Mouse (Mus musculus): ENCODE results near the gene Aak1. TPM values are rescaled to one million over a fixed set of nuclear protein-coding genes. Genes with fewer than 3 reads are reported as not detected.

The Aak1 gene
- 9.1 and 13.7 TPM in 2 replicates for polyA plus RNA-seq (2015; fragmentation: Nextera tagmentation; extraction: Ambion mirVana)

GRCm38 (mm10) chr6:86848915-86849644 lies at the start of gene Aak1:
TSS of gene Aak1 (plus strand) at chr6:86849517.
- H3K9ac ChIP-seq (ENCODE audit: low read length) = peak within 1 kb of the TSS; percentile 94
- no peaks in the 10 kb centered on the region for H3K36me3 ChIP-seq (ENCODE audit: control insufficient read depth, insufficient read depth, low read length)
- peaks cover 26% of the 10 kb centered on the region for H3K4me1 ChIP-seq (ENCODE audit: control insufficient read depth, insufficient read depth, low read length)
- ATAC-seq (ENCODE audit: insufficient read depth, low FRiP score) = peak; percentile 93
- no peaks in the 10 kb centered on the region for H3K9me3 ChIP-seq (replicated peaks; ENCODE audit: control insufficient read depth, low read length)
- no peaks in the 10 kb centered on the region for H3K27me3 ChIP-seq (ENCODE audit: control insufficient read depth, insufficient read depth, low read length)
- WGBS = under 1% methylated on average over 60 of the region's 60 CpGs
- peak within 1 kb of the TSS; percentile 99 for H3K27ac ChIP-seq (ENCODE audit: low read length)
- peak within 1 kb of the TSS; percentile 93 for H3K4me2 ChIP-seq (ENCODE audit: low read depth, low read length)
- peak within 1 kb of the TSS; percentile 80 for H3K4me3 ChIP-seq (replicated peaks; ENCODE audit: low read length)

- Histone ChIP-seq H3K27ac (ENCODE audit: low read length) (no peak overlapping the region), H3K4me3 (replicated peaks; ENCODE audit: low read length) (no peak overlapping the region), H3K27me3 (ENCODE audit: control insufficient read depth, insufficient read depth, low read length) (no peaks in the 10 kb centered on the region), H3K36me3 (ENCODE audit: control insufficient read depth, insufficient read depth, low read length) (no peaks in the 10 kb centered on the region), H3K4me2 (ENCODE audit: low read depth, low read length) (no peak overlapping the region), H3K9me3 (replicated peaks; ENCODE audit: control insufficient read depth, low read length) (no peaks in the 10 kb centered on the region), H3K9ac (ENCODE audit: low read length) (no peak overlapping the region), H3K4me1 (ENCODE audit: control insufficient read depth, insufficient read depth, low read length) (no peaks in the 10 kb centered on the region)
- no peak for ATAC-seq (ENCODE audit: insufficient read depth, low FRiP score)
- 90% methylated on average over 3 of the region's 3 CpGs for WGBS
These were observed 48.9 kb upstream of the Aak1 start for GRCm38 (mm10) chr6:86800467-86800866.

- WGBS = 33% methylated on average over 11 of the region's 11 CpGs
These were observed 47.9 kb upstream of the Aak1 start for GRCm38 (mm10) chr6:86801431-86801830.

GRCm38 (mm10) chr6:86804646-86805045 lies 44.7 kb upstream of the Aak1 start:
- 62% methylated on average over 3 of the region's 3 CpGs for WGBS
- ATAC-seq (ENCODE audit: insufficient read depth, low FRiP score) = no peak
- Histone ChIP-seq H3K27me3 (ENCODE audit: control insufficient read depth, insufficient read depth, low read length) (no peaks in the 10 kb centered on the region), H3K4me3 (replicated peaks; ENCODE audit: low read length) (no peak overlapping the region), H3K9me3 (replicated peaks; ENCODE audit: control insufficient read depth, low read length) (no peaks in the 10 kb centered on the region), H3K36me3 (ENCODE audit: control insufficient read depth, insufficient read depth, low read length) (no peaks in the 10 kb centered on the region), H3K27ac (ENCODE audit: low read length) (no peak overlapping the region), H3K4me2 (ENCODE audit: low read depth, low read length) (no peak overlapping the region), H3K4me1 (ENCODE audit: control insufficient read depth, insufficient read depth, low read length) (no peaks in the 10 kb centered on the region), H3K9ac (ENCODE audit: low read length) (no peak overlapping the region)

More at GRCm38 (mm10) chr6:86801431-86801830, 47.9 kb upstream of the Aak1 start:
- H3K4me2 ChIP-seq (ENCODE audit: low read depth, low read length) = no peak overlapping the region
- no peaks in the 10 kb centered on the region for H3K4me1 ChIP-seq (ENCODE audit: control insufficient read depth, insufficient read depth, low read length)
- H3K4me3 ChIP-seq (replicated peaks; ENCODE audit: low read length) = no peak overlapping the region
- H3K36me3 ChIP-seq (ENCODE audit: control insufficient read depth, insufficient read depth, low read length) = no peaks in the 10 kb centered on the region
- H3K9ac ChIP-seq (ENCODE audit: low read length) = no peak overlapping the region
- H3K27me3 ChIP-seq (ENCODE audit: control insufficient read depth, insufficient read depth, low read length) = no peaks in the 10 kb centered on the region
- H3K9me3 ChIP-seq (replicated peaks; ENCODE audit: control insufficient read depth, low read length) = no peaks in the 10 kb centered on the region
- no peak for ATAC-seq (ENCODE audit: insufficient read depth, low FRiP score)
- no peak overlapping the region for H3K27ac ChIP-seq (ENCODE audit: low read length)

GRCm38 (mm10) chr6:86806455-86807086 lies 42.7 kb upstream of the Aak1 start:
- H3K4me2 ChIP-seq (ENCODE audit: low read depth, low read length) = no peak overlapping the region
- no peak overlapping the region for H3K27ac ChIP-seq (ENCODE audit: low read length)
- H3K36me3 ChIP-seq (ENCODE audit: control insufficient read depth, insufficient read depth, low read length) = no peaks in the 10 kb centered on the region
- no peaks in the 10 kb centered on the region for H3K4me1 ChIP-seq (ENCODE audit: control insufficient read depth, insufficient read depth, low read length)
- 1% methylated on average over 5 of the region's 5 CpGs for WGBS
- no peak; the same call in 1 of the 2 replicates for ATAC-seq (ENCODE audit: insufficient read depth, low FRiP score)
- H3K4me3 ChIP-seq (replicated peaks; ENCODE audit: low read length) = no peak overlapping the region
- no peak overlapping the region for H3K9ac ChIP-seq (ENCODE audit: low read length)
- H3K9me3 ChIP-seq (replicated peaks; ENCODE audit: control insufficient read depth, low read length) = no peaks in the 10 kb centered on the region
- no peaks in the 10 kb centered on the region for H3K27me3 ChIP-seq (ENCODE audit: control insufficient read depth, insufficient read depth, low read length)

GRCm38 (mm10) chr6:86812919-86813318 lies 36.4 kb upstream of the Aak1 start:
- ATAC-seq (ENCODE audit: insufficient read depth, low FRiP score) = no peak
- H3K36me3 ChIP-seq (ENCODE audit: control insufficient read depth, insufficient read depth, low read length) = no peaks in the 10 kb centered on the region
- no peak overlapping the region for H3K4me3 ChIP-seq (replicated peaks; ENCODE audit: low read length)
- 44% methylated on average over 4 of the region's 4 CpGs for WGBS
- H3K4me1 ChIP-seq (ENCODE audit: control insufficient read depth, insufficient read depth, low read length) = peaks cover 6% of the 10 kb centered on the region; the same call in 1 of the 2 replicates
- H3K27ac ChIP-seq (ENCODE audit: low read length) = no peak overlapping the region
- H3K4me2 ChIP-seq (ENCODE audit: low read depth, low read length) = no peak overlapping the region
- H3K9me3 ChIP-seq (replicated peaks; ENCODE audit: control insufficient read depth, low read length) = no peaks in the 10 kb centered on the region
- no peak overlapping the region for H3K9ac ChIP-seq (ENCODE audit: low read length)
- no peaks in the 10 kb centered on the region for H3K27me3 ChIP-seq (ENCODE audit: control insufficient read depth, insufficient read depth, low read length)

GRCm38 (mm10) chr6:86813341-86813740 lies 36.0 kb upstream of the Aak1 start:
- no peak overlapping the region for H3K27ac ChIP-seq (ENCODE audit: low read length)
- 19% methylated on average over 3 of the region's 3 CpGs for WGBS
- H3K4me3 ChIP-seq (replicated peaks; ENCODE audit: low read length) = no peak overlapping the region
- H3K9me3 ChIP-seq (replicated peaks; ENCODE audit: control insufficient read depth, low read length) = no peaks in the 10 kb centered on the region
- H3K4me1 ChIP-seq (ENCODE audit: control insufficient read depth, insufficient read depth, low read length) = peaks cover 6% of the 10 kb centered on the region; the same call in 1 of the 2 replicates
- H3K27me3 ChIP-seq (ENCODE audit: control insufficient read depth, insufficient read depth, low read length) = no peaks in the 10 kb centered on the region
- no peak for ATAC-seq (ENCODE audit: insufficient read depth, low FRiP score)
- H3K4me2 ChIP-seq (ENCODE audit: low read depth, low read length) = no peak overlapping the region
- H3K36me3 ChIP-seq (ENCODE audit: control insufficient read depth, insufficient read depth, low read length) = no peaks in the 10 kb centered on the region
- no peak overlapping the region for H3K9ac ChIP-seq (ENCODE audit: low read length)

- Histone ChIP-seq H3K4me3 (replicated peaks; ENCODE audit: low read length) (no peak overlapping the region), H3K4me2 (ENCODE audit: low read depth, low read length) (peak overlapping the region; percentile 27; the same call in 1 of the 2 replicates), H3K9me3 (replicated peaks; ENCODE audit: control insufficient read depth, low read length) (no peaks in the 10 kb centered on the region), H3K27ac (ENCODE audit: low read length) (no peak overlapping the region), H3K4me1 (ENCODE audit: control insufficient read depth, insufficient read depth, low read length) (peaks cover 6% of the 10 kb centered on the region; the same call in 1 of the 2 replicates), H3K27me3 (ENCODE audit: control insufficient read depth, insufficient read depth, low read length) (no peaks in the 10 kb centered on the region), H3K36me3 (ENCODE audit: control insufficient read depth, insufficient read depth, low read length) (no peaks in the 10 kb centered on the region), H3K9ac (ENCODE audit: low read length) (0 out of 2 replicates have a peak overlapping the region, but pooled peaks have one; percentile 14)
- 44% methylated on average over 3 of the region's 3 CpGs for WGBS
- ATAC-seq (ENCODE audit: insufficient read depth, low FRiP score) = 0 out of 2 replicates have a peak, but pooled peaks have one; percentile 22
These were observed 34.4 kb upstream of the Aak1 start for GRCm38 (mm10) chr6:86814926-86815325.

- H3K4me3 ChIP-seq (replicated peaks; ENCODE audit: low read length) = no peak overlapping the region
- peak overlapping the region; percentile 27; the same call in 1 of the 2 replicates for H3K4me2 ChIP-seq (ENCODE audit: low read depth, low read length)
- no peak overlapping the region for H3K27ac ChIP-seq (ENCODE audit: low read length)
- H3K4me1 ChIP-seq (ENCODE audit: control insufficient read depth, insufficient read depth, low read length) = peaks cover 6% of the 10 kb centered on the region; the same call in 1 of the 2 replicates
- ATAC-seq (ENCODE audit: insufficient read depth, low FRiP score) = no peak
- H3K27me3 ChIP-seq (ENCODE audit: control insufficient read depth, insufficient read depth, low read length) = no peaks in the 10 kb centered on the region
- 0 out of 2 replicates have a peak overlapping the region, but pooled peaks have one; percentile 14 for H3K9ac ChIP-seq (ENCODE audit: low read length)
- no peaks in the 10 kb centered on the region for H3K9me3 ChIP-seq (replicated peaks; ENCODE audit: control insufficient read depth, low read length)
- H3K36me3 ChIP-seq (ENCODE audit: control insufficient read depth, insufficient read depth, low read length) = no peaks in the 10 kb centered on the region
- 7% methylated on average over 7 of the region's 7 CpGs for WGBS
These were observed 33.9 kb upstream of the Aak1 start for GRCm38 (mm10) chr6:86815436-86815835.

All from stomach, embryonic 16.5 days (tissue).